Mouse (Mus musculus) effector memory CD4-positive, alpha-beta T cell, adult 7 months (primary cell): ENCODE measurements around the gene Tmem236. TPM values are rescaled to one million over a fixed set of nuclear protein-coding genes. Genes with fewer than 3 reads are reported as not detected.

Source experiments
- polyA plus RNA-seq: library from polyadenylated mRNA; unstranded; fragments of 100-300 nt; shearing (Covaris generic); gene quantifications from one replicate; pipeline ENCODE4 v1.2.1, GENCODE M21; 2017

Tmem236 gene
- not detected for polyA plus RNA-seq

GRCm38 (mm10) chr2:14174334-14174733 lies at the start of gene Tmem236:
Tmem236 (plus strand) TSS chr2:14174523.

GRCm38 (mm10) chr2:14229149-14229548 lies 54.8 kb downstream of the Tmem236 start, which contains the start of gene Mrc1:
Mrc1 (plus strand) TSS chr2:14229392.

Other genes with a start within 250 kb of the Tmem236 start
- not detected for gene Hacd1, start 118.4 kb upstream of the Tmem236 start, polyA plus RNA-seq
- 22.7 TPM for gene Stam, start 100.4 kb upstream of the Tmem236 start, polyA plus RNA-seq
- not detected for gene Mrc1, start 54.9 kb downstream of the Tmem236 start, polyA plus RNA-seq
- gene Slc39a12, start 213.8 kb downstream of the Tmem236 start, polyA plus RNA-seq, result not detected